ENCODE assay signal across 15 mouse cellular contexts in genomic region chr5:27658165-27658564, GRCm38 (mm10).
"Had no signal": no experiment of that assay in that cellular context is flagged by ENCODE, and none has a peak within 500 bp of the region (broad histone marks: within the 10 kb centered on the region; RNA-seq: fewer than 3 reads in every experiment).

No protein-coding gene starts in this region.

- H3K9ac ChIP-seq: intestine, embryonic 15.5 days; limb, embryonic 12.5 days; limb, embryonic 15.5 days; lung, embryonic 15.5 days had no signal

- H3K4me3 ChIP-seq: intestine, embryonic 15.5 days; limb, embryonic 12.5 days; limb, embryonic 15.5 days; lung, embryonic 15.5 days; megakaryocyte, embryonic 14.5 days had no signal

- H3K27me3 ChIP-seq: intestine, embryonic 15.5 days; limb, embryonic 12.5 days; limb, embryonic 15.5 days; lung, embryonic 15.5 days had no signal

- H3K4me2 ChIP-seq: intestine, embryonic 15.5 days; limb, embryonic 12.5 days; limb, embryonic 15.5 days; lung, embryonic 15.5 days; midbrain, embryonic 11.5 days had no signal

- H3K27ac ChIP-seq: intestine, embryonic 15.5 days; limb, embryonic 15.5 days had no signal

- ATAC-seq: intestine, embryonic 15.5 days had no signal

- DNase-seq: kidney, adult 2 months; kidney, postnatal 14 days; left cerebral cortex, postnatal 4 days; lung, adult 18-20 months; lung, postnatal 10 days; lung, postnatal 36 days; midbrain, embryonic 14.5 days; thymus, adult 18-20 months; thymus, postnatal 36 days had no signal

- H3K36me3 ChIP-seq: intestine, embryonic 15.5 days; limb, embryonic 12.5 days; limb, embryonic 15.5 days; lung, embryonic 15.5 days had no signal

- H3K9me3 ChIP-seq: intestine, embryonic 15.5 days; limb, embryonic 12.5 days; limb, embryonic 15.5 days; lung, embryonic 15.5 days; megakaryocyte, embryonic 14.5 days had no signal

- H3K4me1 ChIP-seq: limb, embryonic 12.5 days; limb, embryonic 15.5 days; lung, embryonic 15.5 days; megakaryocyte, embryonic 14.5 days had no signal
